Mouse (Mus musculus): Measurements from ENCODE around the gene Aunip. TPM values are rescaled to one million over a fixed set of nuclear protein-coding genes. Genes with fewer than 3 reads are reported as not detected.
"Not testable (repeated sequence)": the region's sequence is repeated elsewhere in the genome, so short reads cannot be mapped to it uniquely, and the experiment has no call there.

The Aunip gene
- polyA plus RNA-seq, 1 experiment from 2014 or later: 14.1 TPM

- H3K4me3 ChIP-seq (replicated peaks): no peak overlapping the region
- H3K27me3 ChIP-seq: no peaks in the 10 kb centered on the region
- no peak for ATAC-seq (ENCODE audit: low FRiP score)
- H3K4me2 ChIP-seq: no peak overlapping the region
- no peaks in the 10 kb centered on the region for H3K9me3 ChIP-seq
- H3K36me3 ChIP-seq (replicated peaks): no peaks in the 10 kb centered on the region
- no peak overlapping the region for H3K9ac ChIP-seq
- H3K27ac ChIP-seq: no peak overlapping the region
- WGBS: 90% methylated on average over 11 of the region's 11 CpGs
- H3K4me1 ChIP-seq: peaks cover 5% of the 10 kb centered on the region
Measured at GRCm38 (mm10) chr4:134489986-134490665, 20.7 kb upstream of the Aunip start.

- Histone ChIP-seq H3K4me2 (no peak overlapping the region), H3K9ac (no peak overlapping the region), H3K9me3 (no peaks in the 10 kb centered on the region), H3K36me3 (replicated peaks) (no peaks in the 10 kb centered on the region), H3K4me1 (peaks cover 10% of the 10 kb centered on the region), H3K27me3 (peaks cover 2% of the 10 kb centered on the region; the same call in 1 of the 2 replicates), H3K27ac (no peak overlapping the region), H3K4me3 (replicated peaks) (no peak overlapping the region)
- no peak for ATAC-seq (ENCODE audit: low FRiP score)
- 81% methylated on average over 6 of the region's 6 CpGs for WGBS
Measured at GRCm38 (mm10) chr4:134491716-134492115, 19.1 kb upstream of the Aunip start.

DNA sequence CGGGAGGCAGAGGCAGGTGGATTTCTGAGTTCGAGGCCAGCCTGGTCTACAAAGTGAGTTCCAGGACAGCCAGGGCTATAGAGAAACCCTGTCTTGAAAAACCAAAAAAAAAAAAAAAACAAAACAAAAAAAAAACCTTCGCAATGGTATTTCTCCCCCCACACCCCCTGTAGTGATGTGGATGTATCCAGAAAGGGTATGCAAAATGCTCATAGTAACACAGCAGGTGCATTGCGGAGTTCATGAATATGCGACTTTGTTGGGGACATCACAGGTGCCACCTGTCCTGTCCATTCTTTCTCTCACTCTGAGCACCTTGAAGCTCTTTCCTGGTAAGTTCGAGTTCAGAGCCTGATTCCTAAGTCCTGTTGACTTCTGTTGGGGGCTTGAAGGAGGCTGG lies 16.6 kb upstream of the Aunip start:
- ATAC-seq (ENCODE audit: low FRiP score); H3K9ac ChIP-seq; H3K4me3 ChIP-seq (replicated peaks); H3K4me2 ChIP-seq; H3K36me3 ChIP-seq (replicated peaks); H3K27ac ChIP-seq; H3K9me3 ChIP-seq; H3K27me3 ChIP-seq: not testable (repeated sequence)
- 89% methylated on average over 6 of the region's 6 CpGs for WGBS
- H3K4me1 ChIP-seq: peaks cover 20% of the 10 kb centered on the region

DNA sequence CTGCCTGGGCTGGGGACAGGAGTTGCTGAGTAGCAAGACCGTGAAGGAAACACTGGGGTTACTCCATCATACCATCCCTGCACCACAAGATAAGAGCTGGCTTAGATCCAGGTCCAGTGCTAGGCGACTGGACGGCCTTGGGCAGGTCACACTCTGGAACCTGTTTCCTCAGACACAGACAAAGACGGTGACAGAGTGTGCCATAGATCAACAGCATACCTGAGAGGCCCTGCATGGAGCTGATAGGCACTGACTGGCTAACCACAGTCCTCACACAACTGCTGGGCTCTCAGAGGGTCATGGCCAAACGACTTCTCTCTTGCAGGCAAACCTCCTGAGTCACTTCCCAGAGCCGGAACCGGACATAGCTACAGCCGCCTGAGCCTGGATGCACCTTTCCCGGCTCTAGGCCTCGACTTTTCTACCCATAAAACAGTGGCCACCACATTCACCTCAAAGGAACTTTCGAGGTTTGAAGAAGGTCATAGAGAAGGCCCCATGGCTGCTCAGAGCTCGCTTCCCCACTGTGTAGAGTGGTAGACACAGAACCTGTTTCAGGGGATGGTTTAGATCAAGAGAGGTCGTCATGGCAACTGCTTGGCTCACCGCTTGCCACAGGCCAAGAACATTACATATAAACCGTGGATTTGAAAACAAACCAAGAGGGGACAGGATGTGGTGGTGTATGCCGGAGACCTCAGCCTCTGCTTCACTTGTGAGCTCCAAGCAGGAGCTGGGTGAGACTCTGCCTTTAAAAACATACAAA lies 15.8 kb upstream of the Aunip start:
- Histone ChIP-seq H3K4me2 (no peak overlapping the region), H3K36me3 (replicated peaks) (no peaks in the 10 kb centered on the region), H3K9me3 (no peaks in the 10 kb centered on the region), H3K4me3 (replicated peaks) (no peak overlapping the region), H3K27ac (no peak overlapping the region), H3K4me1 (peaks cover 20% of the 10 kb centered on the region), H3K27me3 (peaks cover 2% of the 10 kb centered on the region; the same call in 1 of the 2 replicates), H3K9ac (no peak overlapping the region)
- 73% methylated on average over 16 of the region's 16 CpGs for WGBS
- no peak for ATAC-seq (ENCODE audit: low FRiP score)

DNA sequence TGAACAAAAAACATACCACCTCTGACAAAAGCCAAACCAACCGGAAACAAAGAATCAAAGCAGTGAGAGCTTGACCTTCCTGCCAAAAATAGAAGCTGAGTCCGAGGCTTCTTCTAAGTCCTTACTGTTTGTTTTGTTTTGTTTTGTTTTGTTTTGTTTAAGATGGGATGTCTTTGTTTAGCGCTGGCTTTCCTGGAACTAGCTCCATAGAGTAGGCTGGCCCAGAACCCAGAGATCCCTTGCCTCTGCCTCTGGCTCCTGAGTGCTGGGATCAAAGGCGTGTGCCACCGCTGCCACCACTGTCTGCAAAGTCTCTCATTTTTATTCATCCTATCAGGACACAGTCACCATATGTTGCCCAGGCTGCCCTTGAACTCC lies 15.3 kb upstream of the Aunip start:
- no peaks in the 10 kb centered on the region for H3K36me3 ChIP-seq (replicated peaks)
- H3K4me3 ChIP-seq (replicated peaks): no peak overlapping the region
- H3K27ac ChIP-seq: no peak overlapping the region
- H3K9ac ChIP-seq: no peak overlapping the region
- peaks cover 2% of the 10 kb centered on the region; the same call in 1 of the 2 replicates for H3K27me3 ChIP-seq
- peaks cover 20% of the 10 kb centered on the region for H3K4me1 ChIP-seq
- WGBS: 69% methylated on average over 5 of the region's 5 CpGs
- H3K4me2 ChIP-seq: no peak overlapping the region
- H3K9me3 ChIP-seq: no peaks in the 10 kb centered on the region
- no peak for ATAC-seq (ENCODE audit: low FRiP score)

DNA sequence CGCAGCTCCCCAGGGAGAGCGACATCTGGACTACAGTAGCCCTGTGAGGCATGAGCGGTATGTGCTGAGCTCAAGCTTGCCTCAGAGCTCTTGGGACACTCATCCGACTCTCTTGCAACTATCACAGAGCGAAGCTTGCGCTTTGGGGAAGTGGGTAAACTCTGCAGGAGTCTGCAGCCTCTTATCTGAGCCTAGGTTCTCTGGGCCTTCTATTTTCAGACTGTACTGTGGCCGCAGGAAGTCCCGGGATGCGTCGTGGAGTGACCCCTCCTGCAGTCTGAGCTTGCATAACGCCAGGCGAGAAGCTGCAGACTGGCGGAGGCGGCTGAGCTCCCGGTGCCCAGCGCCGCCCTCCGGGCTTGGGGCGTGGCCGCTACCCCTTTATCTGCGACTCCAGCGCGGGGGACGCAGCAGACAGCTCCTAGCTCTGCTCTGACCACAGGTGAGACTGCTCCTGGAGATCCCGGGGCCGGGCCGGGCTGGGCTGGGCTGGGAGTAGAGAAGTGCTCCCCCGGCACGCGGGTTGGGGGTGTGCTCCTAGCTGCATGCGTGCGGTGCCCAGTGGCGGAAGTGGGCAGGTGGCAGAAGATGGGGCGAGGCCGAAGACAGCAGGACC lies 14.1 kb upstream of the Aunip start, which contains the start of gene Paqr7:
Paqr7 (plus strand) TSS at position 103 of the 616 bp plus-strand sequence.
- Histone ChIP-seq H3K4me1 (peaks cover 20% of the 10 kb centered on the region), H3K4me2 (peak within 1 kb of the TSS; percentile 98), H3K9me3 (no peaks in the 10 kb centered on the region), H3K27ac (peak within 1 kb of the TSS; percentile 21), H3K9ac (peak within 1 kb of the TSS; percentile 64), H3K27me3 (peaks cover 2% of the 10 kb centered on the region; the same call in 1 of the 2 replicates), H3K4me3 (replicated peaks) (peak within 1 kb of the TSS; percentile 54), H3K36me3 (replicated peaks) (no peaks in the 10 kb centered on the region)
- ATAC-seq (ENCODE audit: low FRiP score): peak; percentile 67
- 2% methylated on average over 35 of the region's 35 CpGs for WGBS

GRCm38 (mm10) chr4:134497223-134497622 lies 13.6 kb upstream of the Aunip start:
- H3K4me2 ChIP-seq: peak overlapping the region; percentile 98
- H3K9me3 ChIP-seq: no peaks in the 10 kb centered on the region
- 0 out of 2 replicates have a peak, but pooled peaks have one; percentile 6 for ATAC-seq (ENCODE audit: low FRiP score)
- H3K9ac ChIP-seq: peak overlapping the region; percentile 64
- peaks cover 2% of the 10 kb centered on the region; the same call in 1 of the 2 replicates for H3K27me3 ChIP-seq
- H3K4me1 ChIP-seq: peaks cover 20% of the 10 kb centered on the region
- 15% methylated on average over 6 of the region's 6 CpGs for WGBS
- peak overlapping the region; percentile 54 for H3K4me3 ChIP-seq (replicated peaks)
- H3K27ac ChIP-seq: peak overlapping the region; percentile 21; the same call in 1 of the 2 replicates
- no peaks in the 10 kb centered on the region for H3K36me3 ChIP-seq (replicated peaks)

GRCm38 (mm10) chr4:134497986-134498731 lies 12.6 kb upstream of the Aunip start:
- no peak overlapping the region for H3K27ac ChIP-seq
- peaks cover 2% of the 10 kb centered on the region; the same call in 1 of the 2 replicates for H3K27me3 ChIP-seq
- WGBS: 64% methylated on average over 12 of the region's 12 CpGs
- peak overlapping the region; percentile 98 for H3K4me2 ChIP-seq
- no peak overlapping the region for H3K9ac ChIP-seq
- H3K4me3 ChIP-seq (replicated peaks): no peak overlapping the region
- H3K36me3 ChIP-seq (replicated peaks): no peaks in the 10 kb centered on the region
- peaks cover 20% of the 10 kb centered on the region for H3K4me1 ChIP-seq
- no peaks in the 10 kb centered on the region for H3K9me3 ChIP-seq
- ATAC-seq (ENCODE audit: low FRiP score): no peak

- H3K9ac ChIP-seq; H3K9me3 ChIP-seq; H3K36me3 ChIP-seq (replicated peaks); H3K4me3 ChIP-seq (replicated peaks); ATAC-seq (ENCODE audit: low FRiP score); H3K4me2 ChIP-seq; H3K27ac ChIP-seq; H3K27me3 ChIP-seq: not testable (repeated sequence)
- peaks cover 20% of the 10 kb centered on the region for H3K4me1 ChIP-seq
- 85% methylated on average over 6 of the region's 6 CpGs for WGBS
Measured at GRCm38 (mm10) chr4:134498983-134499382, 11.8 kb upstream of the Aunip start.

DNA sequence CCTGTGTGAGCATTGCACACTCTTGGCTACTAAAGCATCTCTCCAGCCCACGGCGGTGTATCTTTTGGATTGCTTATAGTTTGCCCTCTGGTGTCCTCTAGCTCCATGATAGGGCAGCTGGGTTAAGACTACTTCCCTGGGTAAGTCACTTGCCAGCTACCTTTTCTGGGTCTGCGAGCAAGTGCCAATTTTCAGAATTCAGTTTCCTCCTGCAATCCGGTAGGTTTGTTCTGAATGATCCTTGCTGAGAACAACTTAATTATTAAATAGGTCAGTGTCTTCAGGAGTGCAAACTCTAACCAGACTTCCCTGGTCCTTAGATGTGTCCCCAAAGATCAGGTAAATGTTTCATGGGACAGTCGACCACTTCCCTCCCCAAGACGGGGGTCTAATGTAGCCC lies 9.7 kb upstream of the Aunip start:
- Histone ChIP-seq H3K4me2 (no peak overlapping the region), H3K9me3 (no peaks in the 10 kb centered on the region), H3K27me3 (peaks cover under 1% of the 10 kb centered on the region; the same call in 1 of the 2 replicates), H3K4me1 (peaks cover 15% of the 10 kb centered on the region), H3K27ac (no peak overlapping the region), H3K4me3 (replicated peaks) (no peak overlapping the region), H3K9ac (no peak overlapping the region), H3K36me3 (replicated peaks) (no peaks in the 10 kb centered on the region)
- ATAC-seq (ENCODE audit: low FRiP score): no peak
- 93% methylated on average over 6 of the region's 6 CpGs for WGBS

DNA sequence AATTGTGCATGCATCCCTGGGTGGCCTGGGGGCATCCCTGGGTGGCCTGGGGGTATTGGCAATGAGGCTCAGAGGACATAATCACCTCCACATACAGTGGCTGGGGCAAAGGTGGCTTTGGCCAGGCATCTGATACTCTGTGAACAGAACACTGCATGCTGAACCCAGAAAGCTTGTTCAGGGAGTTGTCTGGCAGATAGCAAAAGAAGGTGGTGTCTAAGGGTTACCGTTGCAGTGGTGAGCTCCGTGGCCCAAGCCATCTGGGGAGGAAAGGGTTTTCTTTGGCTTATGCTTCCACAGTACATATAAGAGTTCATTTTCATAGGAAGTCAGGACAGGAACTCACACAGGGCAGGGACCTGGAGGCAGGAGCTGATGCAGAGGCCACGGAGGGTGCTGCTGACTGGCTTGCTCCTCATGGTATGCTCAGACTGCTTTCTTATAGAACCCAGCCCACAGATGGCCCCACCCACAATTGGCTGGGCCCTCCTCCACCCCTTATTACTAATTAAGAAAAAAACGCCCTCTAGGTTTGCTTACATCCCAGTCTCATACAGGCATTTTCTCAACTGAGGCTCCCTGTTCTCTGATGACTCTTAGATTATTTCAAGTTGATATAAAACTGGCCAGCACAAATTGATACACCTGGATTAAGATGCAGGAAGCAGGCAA lies 7.0 kb upstream of the Aunip start:
- Histone ChIP-seq H3K4me1 (no peaks in the 10 kb centered on the region), H3K36me3 (replicated peaks) (0 out of 2 replicates have a peak, but pooled peaks cover 3% of the 10 kb centered on the region), H3K4me3 (replicated peaks) (no peak overlapping the region), H3K4me2 (no peak overlapping the region), H3K9ac (no peak overlapping the region), H3K9me3 (no peaks in the 10 kb centered on the region), H3K27ac (no peak overlapping the region), H3K27me3 (no peaks in the 10 kb centered on the region)
- no peak for ATAC-seq (ENCODE audit: low FRiP score)
- 81% methylated on average over 4 of the region's 4 CpGs for WGBS

Data from forebrain, embryonic 12.5 days (tissue).